Mouse (Mus musculus) layer of hippocampus, postnatal 25 days (tissue): ENCODE data around the gene Clybl. TPM values are rescaled to one million over a fixed set of nuclear protein-coding genes. Genes with fewer than 3 reads are reported as not detected.

ENCODE experiments used
- DNase-seq, 2 experiments: peaks; one replicate each; pipeline ENCODE4 v3.0.0; 2022; ENCODE audit warnings: mixed read lengths in 2 of 2, low spot score in 1 of 2; ENCODE audit errors: extremely low spot score in 1 of 2
- total RNA-seq, 2 experiments: library from RNA; stranded (reverse); gene quantifications; 2 replicates each; pipeline ENCODE4 v1.2.3; 2021

Gene Clybl
- total RNA-seq, 2 experiments from 2014 or later, result 24.5 to 28.2 TPM

DNA sequence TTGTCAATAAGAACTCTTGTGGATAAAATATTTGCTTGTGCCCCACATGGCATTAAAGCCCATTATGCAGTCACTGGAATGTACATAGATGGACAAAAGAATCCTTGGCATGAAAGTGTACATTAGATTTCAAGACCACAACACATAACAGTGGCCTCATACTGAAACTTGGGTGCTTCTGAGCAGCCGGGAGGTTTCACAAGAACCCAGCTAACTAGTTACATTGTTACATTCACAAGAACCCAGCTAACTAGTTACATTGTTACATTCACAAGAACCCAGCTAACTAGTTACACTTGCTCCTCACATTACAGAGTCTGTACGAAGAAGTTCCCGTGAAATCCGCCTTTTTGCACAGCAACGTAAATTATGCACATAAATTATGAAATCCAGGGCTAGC, 200.8 kb downstream of the Clybl start:
- no peak for DNase-seq

DNA sequence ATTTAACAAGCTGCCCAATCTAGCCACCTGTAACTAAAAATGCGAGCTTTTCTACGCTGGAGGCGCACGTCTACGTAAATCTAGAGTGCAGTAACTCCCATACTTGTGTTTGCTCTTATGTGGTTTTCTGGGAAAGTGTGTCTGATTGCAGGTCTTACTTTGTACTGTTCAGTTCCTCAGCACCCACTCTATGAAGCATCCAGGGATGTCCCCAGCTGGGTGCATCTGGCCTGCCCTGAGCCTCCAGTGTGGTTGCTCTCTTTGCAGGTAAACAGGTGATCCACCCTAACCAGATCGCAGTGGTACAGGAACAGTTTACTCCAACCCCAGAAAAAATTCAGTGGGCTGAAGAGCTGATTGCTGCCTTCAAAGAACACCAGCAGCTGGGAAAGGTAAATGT, 202.4 kb downstream of the Clybl start:
- DNase-seq, result no peak

DNA sequence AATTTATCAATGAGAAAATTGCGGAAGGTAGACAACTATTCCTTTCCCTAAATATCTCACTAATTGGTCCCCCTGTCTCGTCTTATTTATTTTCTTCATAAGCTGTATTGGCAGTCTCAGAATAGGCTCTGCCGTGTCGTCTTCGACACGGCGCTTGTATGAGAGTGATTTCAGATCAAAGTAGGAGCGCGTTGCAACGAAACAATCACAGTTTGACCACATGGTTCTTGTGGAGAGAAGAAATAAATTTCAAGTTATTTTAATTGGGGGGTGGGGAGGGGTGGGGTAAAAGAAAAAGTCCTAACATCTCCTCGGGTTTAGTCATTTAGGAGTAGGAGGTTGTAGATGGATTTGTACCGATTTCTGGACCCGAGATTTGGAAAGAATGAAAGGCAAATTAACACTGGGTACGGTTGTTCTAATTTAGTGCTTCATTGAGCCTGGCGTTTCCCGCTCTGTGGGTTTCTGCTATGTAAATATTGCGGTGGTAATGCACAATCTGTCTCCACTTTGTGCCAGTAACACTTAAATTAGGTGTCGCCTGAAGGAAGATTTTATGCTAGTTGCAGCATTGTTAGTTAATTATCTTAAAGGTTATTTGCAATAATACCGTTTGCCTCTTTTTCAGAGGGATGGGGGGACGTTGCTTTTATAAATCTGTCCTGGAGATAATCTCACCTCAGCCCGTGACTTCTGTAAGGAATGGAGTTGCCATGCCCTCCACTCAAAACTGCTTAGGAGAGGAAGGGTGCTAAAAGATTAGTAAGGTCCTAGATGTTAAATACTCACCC, 203.1 kb downstream of the Clybl start:
- DNase-seq, result no peak

DNA sequence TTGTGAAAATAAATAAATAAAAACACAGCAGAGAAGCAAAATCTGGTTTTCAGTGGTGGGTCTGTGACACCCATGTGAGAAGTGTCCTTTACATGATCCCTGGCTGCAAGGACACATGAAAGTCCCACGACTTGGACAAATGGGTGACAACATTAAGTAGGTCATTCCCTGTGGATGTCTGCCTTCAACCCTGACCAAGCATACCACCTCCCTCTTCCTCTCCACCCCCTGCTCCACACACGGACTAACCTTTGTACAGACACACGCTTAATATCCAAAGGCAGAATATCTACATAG, 203.7 kb downstream of the Clybl start:
- DNase-seq, result no peak

DNA sequence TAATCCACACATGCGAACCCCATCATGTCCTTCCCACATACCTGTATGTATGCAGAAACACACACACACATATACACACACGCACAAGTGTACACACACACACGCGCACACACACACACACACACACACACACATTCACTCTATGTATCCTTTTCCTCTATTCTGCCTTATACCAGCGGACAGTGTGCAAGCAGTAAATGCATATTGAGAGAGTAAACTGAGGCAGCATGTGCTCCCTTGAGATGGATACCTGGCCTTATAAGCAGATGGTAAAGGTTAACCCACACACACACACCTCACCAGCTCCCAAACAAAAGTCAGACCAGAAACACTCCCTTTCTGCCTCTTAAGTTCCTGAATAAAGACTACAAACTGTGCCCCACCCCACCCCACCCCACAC, 204.3 kb downstream of the Clybl start:
- no peak for DNase-seq

DNA sequence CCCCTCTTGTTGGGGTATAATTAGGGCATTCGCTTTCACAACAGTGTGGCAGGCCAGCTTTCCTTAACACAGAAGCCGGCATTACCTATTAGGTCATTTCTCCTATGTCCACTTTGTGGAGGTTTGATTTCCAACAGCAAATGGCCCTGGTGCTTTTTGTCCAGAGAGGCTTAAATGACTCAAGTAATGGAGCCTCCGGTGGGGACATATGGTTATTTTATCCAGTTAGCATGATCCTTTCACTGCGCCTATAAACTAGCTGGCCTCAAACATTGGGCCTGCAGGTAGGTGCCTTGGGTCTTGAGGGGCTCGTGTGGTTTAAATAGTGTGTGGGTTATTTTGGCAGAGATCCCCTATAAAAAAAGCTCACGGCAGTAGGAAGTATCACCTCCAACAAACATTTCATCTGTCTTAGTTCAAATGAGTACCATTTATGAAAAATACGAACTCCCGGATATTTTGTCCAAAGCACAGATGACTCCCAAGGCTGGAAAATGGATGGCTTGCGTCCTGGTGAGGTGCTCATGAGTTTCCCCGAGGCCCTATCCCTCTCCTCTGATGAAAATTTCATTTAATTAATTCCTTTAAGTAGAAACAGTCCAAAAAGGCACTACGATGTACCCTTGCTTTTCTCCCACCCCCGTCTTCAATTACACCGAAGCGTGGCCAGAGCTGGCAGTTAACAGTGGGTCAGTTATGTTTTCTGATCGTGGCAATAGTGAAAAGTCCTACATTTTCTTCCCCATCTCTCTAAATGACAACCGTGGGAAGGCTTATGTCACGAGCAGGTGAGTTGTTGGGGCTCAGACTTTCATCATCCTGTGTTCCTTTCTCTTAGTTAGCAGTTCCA, 205.0 kb downstream of the Clybl start:
- no peak for DNase-seq

DNA sequence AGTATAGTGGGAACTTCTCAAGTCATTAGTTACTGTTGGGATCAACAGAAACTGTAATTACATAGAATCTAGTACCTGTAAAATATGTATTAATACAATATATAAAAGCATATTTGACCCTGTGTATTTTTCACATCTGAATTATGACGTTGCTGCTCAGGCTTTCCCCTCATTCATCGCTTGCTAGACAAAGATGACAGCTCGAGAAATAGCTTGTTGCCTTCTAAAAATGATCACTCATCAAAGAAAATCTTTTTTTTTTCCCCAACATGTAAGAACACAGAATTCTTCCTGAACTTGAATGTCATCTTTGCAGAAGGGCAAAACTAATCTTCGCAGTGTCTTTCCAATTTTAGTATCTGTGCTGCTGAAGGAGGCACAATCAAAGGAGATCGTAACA, 206.3 kb downstream of the Clybl start:
- DNase-seq, result no peak

DNA sequence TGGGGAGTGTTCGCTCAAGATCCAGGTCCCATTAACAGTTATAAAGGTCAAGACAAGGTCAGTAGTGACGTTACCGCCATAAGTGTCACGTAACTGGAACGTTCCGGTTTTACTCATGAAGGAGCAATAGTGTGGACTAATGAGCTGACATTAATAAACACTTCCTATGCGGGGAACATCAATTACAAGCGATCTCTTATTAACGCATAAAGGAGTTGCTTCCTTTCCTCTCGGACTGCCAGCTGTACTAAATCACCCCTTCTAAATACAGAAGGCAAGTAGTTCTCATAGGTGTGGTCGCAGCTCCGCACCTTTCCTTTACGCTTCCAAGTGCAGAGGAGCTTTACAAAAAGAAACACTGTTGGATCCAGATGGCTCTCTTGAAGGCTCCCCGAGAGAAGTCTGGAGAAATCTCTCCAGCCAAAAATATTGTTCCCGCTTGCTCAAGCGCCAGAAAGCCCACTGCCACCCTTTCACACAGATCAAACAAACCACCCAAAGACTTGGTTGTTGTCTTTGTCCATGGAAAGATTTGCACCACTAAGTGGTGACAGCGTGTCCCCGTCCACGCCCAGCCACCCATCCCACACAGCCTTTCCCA, 207.0 kb downstream of the Clybl start:
- DNase-seq, result no peak

DNA sequence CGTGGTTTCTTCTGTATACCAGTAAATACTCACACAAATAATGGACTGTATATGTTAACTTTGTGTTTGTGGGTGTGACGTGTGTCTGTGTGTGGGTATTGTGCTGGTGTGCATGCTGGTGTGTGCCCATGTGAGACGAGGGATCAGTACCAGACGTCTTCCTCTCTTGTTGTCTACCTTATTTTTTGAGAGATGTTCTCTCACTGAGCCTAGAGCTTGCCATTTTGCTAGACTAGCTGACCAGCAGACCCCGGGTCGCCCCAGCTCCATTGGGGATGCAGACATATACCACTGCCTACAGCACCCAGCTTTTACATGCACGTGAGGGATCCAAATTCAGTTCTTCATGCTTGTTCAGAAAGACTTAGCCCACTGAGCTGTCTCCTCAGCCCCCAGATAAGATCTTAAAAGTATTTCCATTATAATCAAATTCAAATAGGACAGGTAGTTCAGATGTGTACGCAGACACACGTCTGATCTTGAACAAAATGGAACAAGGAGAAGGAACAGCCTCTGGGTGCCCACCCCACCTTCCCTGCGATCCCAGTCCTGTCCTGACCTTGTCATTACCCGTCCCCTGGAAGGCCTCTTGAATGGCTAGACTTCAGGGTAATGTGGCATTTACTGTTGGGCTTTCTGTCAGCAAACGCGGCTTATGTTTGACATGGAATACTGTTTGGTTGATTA, 208.3 kb downstream of the Clybl start:
- DNase-seq, result no peak

DNA sequence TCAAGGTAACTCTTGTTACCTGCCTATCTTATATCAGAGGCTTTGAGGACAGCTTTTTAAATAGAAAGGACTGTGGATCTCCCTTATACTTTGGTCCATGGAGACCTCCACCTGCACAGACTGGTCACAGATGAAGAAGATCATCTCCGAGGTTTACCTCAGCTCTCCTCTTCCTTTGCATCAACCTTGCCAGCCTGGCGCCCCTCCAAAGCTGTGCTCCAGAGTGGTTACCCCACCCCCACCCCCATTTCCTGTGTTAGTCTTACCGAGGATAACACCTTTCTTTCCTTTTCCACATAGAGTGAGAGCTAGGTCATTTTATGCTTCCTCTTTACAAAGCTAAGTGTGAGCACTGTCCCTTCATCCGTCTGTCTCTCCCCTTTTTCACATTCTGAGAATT, 209.4 kb downstream of the Clybl start:
- no peak for DNase-seq

DNA sequence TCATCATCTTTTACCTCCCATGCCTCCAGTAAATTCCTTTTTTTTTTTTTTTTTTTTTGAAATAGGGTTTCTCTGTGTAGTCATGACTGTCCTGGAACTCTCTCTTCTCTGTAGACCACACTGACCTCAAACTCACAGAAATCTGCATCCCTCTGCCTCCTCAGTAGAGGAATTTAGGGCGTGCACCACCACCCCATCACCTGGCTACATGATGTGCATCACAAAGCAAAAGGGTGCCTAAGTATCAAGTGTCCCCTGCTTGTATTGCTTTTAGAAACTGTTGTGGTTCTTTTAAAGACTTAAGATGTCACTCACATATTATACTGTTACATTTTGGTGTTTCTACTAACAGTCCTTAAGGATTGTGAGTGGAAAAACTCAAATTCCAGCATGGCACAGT, 211.6 kb downstream of the Clybl start:
- DNase-seq, result no peak

DNA sequence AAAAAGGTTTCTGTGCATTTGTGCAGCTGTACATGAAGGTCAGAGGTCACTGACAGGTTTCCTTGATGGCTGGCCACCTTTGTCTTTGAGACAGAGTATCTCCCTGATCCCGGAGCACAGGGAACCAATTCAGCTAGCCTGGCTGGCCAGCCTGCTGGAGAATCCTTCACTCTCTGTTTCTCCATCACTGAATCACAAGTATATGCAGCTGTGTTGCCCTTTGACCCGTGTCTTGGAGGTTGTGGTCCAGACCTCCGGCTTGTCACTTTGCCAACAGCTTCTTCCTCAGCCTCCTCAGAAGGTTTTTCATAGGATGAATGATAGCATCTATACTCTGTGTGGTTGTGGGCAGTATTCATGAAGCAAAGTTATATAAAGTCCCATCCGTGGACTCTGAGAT, 217.2 kb downstream of the Clybl start:
- no peak for DNase-seq

DNA sequence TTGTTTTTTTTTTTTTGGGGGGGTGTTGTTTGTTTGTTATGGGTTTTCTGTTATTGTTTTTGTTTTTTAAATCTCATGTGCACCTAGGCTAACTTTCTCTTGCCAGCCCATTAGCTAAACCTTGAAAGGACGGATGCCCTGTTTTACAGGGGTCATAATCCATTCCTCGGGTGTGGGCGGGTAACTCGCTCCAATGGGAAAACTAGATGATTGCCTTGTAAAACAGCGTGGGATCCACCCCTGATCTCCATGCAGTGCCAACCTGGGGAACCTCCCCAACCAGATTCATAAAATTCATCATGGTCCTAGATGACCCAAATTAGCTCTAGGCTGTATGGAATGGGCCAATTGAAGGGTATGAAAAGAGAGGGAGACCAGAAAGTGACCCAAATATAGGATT, 218.4 kb downstream of the Clybl start:
- DNase-seq, result no peak

DNA sequence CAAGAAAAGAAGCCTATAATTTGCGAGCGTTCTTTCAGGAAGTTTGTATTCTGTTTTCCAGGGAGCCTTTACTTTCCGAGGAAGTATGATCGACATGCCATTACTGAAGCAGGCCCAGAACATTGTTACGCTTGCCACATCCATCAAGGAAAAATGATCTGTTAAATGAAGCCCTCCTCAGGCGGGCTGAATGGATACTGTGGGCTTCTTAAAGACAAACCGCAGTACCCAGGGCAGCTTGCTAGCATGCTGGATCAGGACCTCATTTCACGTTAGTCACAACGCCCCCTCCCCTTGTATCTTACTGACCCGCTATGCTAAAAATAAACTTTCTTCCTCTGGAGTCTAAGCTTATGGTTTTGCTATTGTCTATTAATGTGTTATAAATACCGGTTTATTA, 220.4 kb downstream of the Clybl start:
- DNase-seq, result no peak

DNA sequence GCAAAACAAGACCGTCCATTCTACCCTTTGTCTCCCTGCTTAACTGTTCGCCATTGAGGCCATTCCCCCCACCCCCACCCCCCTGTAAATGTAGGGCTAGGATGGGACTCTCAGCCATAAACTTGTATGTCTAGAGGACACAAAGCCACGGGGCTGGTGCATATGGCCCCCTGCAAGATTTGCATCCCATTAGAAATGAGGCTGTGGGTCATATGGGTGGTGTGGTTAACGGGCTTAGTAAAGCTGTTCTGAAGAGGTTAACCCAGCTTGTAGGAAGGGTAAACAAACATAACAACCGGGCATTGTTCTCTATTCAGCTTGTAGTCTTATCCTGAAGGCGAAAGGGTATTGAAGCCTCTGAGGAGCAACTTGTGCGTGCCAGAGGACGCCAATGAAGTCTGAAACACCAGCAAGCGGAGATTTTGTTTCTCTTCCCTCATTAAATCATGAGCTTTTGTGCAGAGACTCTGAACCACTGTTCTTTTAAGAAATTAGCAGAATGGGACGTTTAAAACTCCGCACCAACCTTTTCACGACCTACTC, 221.3 kb downstream of the Clybl start:
- DNase-seq, result no peak

DNA sequence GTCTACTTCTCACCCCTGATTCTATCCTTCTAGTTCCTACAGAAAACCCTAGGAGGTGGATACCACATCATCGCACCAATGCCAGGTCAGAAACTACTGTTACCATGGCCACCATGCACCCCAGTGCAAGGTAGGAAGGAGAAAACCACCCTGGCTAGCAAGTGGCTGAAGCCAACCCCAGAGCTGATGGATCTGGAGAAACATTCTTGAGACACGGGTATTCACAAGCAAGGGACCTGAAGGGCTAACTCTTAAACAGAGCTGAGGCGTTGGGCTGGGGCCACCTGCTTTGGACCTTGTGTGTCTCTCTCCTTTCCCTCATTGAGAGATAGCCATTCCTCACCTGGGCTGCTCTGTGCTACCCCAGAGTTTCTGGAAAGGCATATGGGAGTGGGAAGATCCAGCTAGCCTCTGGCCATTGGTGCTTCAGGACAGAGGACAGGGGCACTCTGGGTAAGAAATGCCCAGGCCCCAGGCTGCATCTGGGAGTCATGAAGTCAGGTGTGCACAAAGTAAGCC, 222.0 kb downstream of the Clybl start:
- no peak for DNase-seq

DNA sequence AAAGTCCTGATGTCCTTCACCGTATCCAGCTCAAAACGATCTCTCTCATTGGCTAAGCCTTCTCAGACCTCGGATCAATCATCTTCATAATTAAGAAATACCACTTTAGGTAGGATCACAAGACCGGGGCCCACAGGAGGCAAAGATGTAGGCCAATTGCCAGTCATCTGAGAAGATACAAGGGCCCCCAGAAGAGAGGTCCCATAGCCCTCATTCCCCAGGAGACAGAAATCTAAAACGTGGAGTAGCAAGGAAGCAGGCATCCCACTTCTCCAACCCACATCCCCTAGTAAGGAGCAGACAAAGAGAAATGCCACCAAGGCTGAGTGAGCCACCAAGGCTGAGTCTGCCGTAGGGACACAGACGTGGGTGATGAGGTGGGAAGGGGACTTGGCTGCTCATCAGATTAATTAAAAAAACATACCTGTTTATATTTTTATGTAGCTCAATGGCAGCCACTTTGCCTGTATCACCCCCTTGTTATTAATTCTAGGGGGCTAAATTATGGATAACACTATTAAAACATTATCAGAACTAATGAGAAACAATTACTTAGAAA, 223.2 kb downstream of the Clybl start:
- no peak for DNase-seq

DNA sequence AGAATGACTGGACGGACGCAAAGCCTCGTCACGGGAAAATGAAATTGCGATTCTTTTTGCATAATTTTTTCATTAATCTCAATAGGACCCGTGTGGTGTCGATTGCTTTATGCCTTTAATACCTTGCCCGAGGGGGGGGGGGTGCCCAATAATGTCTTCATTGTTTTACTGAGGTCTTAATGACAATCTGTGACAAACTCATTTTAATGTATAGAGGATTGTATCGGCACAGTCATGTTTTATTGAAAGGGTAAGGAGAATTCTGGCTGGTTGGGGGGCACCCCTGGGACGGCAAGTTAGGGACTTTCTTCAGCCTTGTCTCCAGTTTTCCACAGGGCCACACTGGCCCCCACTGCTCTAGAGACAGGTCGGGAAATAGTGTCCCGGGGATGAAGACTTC, 223.7 kb downstream of the Clybl start:
- no peak for DNase-seq

DNA sequence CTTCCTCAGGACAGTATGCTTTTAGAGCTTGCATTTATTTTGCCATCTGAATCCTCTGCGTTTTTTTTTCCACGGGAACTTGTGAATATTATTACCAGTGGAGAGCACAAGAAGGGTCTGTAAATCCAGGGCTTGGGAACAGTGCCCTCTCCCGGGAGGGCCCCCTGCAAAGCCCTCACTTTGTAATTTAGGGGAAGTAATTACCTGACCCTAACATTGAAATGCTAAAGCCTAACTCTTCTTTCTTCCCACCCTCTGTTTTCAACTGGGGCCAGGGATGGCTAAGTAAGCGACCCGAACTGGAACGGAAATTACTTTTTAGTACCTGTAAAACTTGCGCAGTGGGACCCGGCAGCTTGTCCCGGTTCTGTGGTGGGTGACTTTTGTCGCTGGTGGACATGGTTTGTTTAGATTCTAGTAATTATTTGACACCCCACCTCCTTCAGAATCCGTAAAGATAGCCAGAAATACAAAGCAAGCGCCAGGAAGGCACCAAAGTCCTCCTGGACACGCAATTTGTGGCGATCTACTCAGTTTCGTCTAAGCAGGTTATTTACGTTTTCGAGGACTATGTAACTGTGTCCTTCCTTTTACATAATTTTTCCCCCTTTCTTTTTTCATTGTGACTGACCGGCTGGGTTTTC, 224.5 kb downstream of the Clybl start:
- DNase-seq, result no peak
